Mouse (Mus musculus) adrenal gland, adult 2 months (tissue): Measurements from ENCODE around the gene Slc34a1. TPM values are rescaled to one million over a fixed set of nuclear protein-coding genes. Genes with fewer than 3 reads are reported as not detected.

Source experiments
- DNase-seq: peaks from one replicate; pipeline ENCODE4 v3.0.0; 2021
- polyA plus RNA-seq: library from polyadenylated mRNA; depleted of rRNA; stranded (reverse); fragments of >200 nt; gene quantifications from 2 replicates; pipeline ENCODE4 v1.2.3, GENCODE M21; 2012
- total RNA-seq, 2 experiments: library from RNA; stranded (reverse); gene quantifications; 2 replicates each; pipeline ENCODE4 v1.2.3; 2021

Slc34a1 gene
- total and polyA plus RNA-seq, 3 experiments = 1.3 TPM; not detected in 2

GRCm38 (mm10) chr13:55444286-55444936 lies 46.4 kb downstream of the Slc34a1 start:
- DNase-seq = no peak

- DNase-seq = peak; percentile 100
Observed at GRCm38 (mm10) chr13:55444937-55445315, 46.9 kb downstream of the Slc34a1 start, which contains the start of gene Grk6. TSS of gene Grk6 (plus strand) at chr13:55445072.

GRCm38 (mm10) chr13:55445361-55446091 lies 47.5 kb downstream of the Slc34a1 start:
- no peak for DNase-seq

- DNase-seq = no peak
Observed at GRCm38 (mm10) chr13:55446483-55447105, 48.6 kb downstream of the Slc34a1 start.

GRCm38 (mm10) chr13:55447543-55447943 lies 49.6 kb downstream of the Slc34a1 start:
- DNase-seq = no peak

GRCm38 (mm10) chr13:55448131-55448530 lies 50.1 kb downstream of the Slc34a1 start:
- no peak for DNase-seq

- no peak for DNase-seq
Observed at GRCm38 (mm10) chr13:55449205-55449604, 51.2 kb downstream of the Slc34a1 start.

- no peak for DNase-seq
Observed at GRCm38 (mm10) chr13:55449679-55450441, 51.9 kb downstream of the Slc34a1 start.

- peak; percentile 95 for DNase-seq
Observed at GRCm38 (mm10) chr13:55450511-55450980, 52.6 kb downstream of the Slc34a1 start.

GRCm38 (mm10) chr13:55451296-55451695 lies 53.3 kb downstream of the Slc34a1 start:
- DNase-seq = no peak

GRCm38 (mm10) chr13:55451785-55452549 lies 54.0 kb downstream of the Slc34a1 start:
- DNase-seq = peak; percentile 53

- no peak for DNase-seq
Observed at GRCm38 (mm10) chr13:55462965-55463364, 65.0 kb downstream of the Slc34a1 start.

GRCm38 (mm10) chr13:55463399-55464026 lies 65.5 kb downstream of the Slc34a1 start:
- DNase-seq = no peak

- DNase-seq = peak; percentile 71
Observed at GRCm38 (mm10) chr13:55464027-55464884, 66.3 kb downstream of the Slc34a1 start, which contains the start of gene Prr7. TSS of gene Prr7 (plus strand) at chr13:55464267.

- peak; percentile 73 for DNase-seq
Observed at GRCm38 (mm10) chr13:55465184-55465583, 67.2 kb downstream of the Slc34a1 start.
